Mouse (Mus musculus) left cerebral cortex, adult 8-10 months (tissue): ENCODE data around the gene Wdfy2. TPM values are rescaled to one million over a fixed set of nuclear protein-coding genes. Genes with fewer than 3 reads are reported as not detected.
"Not testable (repeated sequence)": the region's sequence is repeated elsewhere in the genome, so short reads cannot be mapped to it uniquely, and the experiment has no call there.

Experiments
- DNase-seq, 2 experiments: peaks; one replicate each; pipeline ENCODE4 v3.0.0; 2022; ENCODE audit warnings: low spot score in 2 of 2
- total RNA-seq, 4 experiments: library from RNA; stranded (reverse); gene quantifications; 2 replicates each; pipeline ENCODE4 v1.2.4; 2022

The Wdfy2 gene
- total RNA-seq, 4 experiments from 2014 or later = 11.9 to 13.6 (median 13.3) TPM

GRCm38 (mm10) chr14:62878634-62879430 is 41.4 kb downstream of the Wdfy2 start:
- no peak for DNase-seq

DNA sequence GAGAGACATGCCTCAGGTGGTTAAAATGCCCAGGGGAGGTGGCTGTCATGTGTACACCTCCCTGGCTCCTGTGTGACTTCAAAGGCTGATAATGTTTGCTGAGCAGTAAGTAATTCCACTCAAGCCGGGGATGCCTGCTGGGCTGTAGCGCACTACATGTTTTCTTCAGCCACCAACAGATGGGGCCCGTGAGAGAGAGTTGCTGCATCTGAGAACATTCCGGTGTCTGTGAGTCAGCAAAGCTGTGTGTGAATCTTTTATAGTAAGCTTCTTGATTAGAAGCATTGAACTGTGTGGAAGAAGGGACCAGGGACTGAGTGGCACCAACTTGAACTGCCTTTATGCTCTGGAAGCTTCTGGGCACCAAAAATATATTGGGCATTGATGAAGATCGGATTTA is 42.0 kb downstream of the Wdfy2 start:
- DNase-seq = peak; percentile 55 to 78

DNA sequence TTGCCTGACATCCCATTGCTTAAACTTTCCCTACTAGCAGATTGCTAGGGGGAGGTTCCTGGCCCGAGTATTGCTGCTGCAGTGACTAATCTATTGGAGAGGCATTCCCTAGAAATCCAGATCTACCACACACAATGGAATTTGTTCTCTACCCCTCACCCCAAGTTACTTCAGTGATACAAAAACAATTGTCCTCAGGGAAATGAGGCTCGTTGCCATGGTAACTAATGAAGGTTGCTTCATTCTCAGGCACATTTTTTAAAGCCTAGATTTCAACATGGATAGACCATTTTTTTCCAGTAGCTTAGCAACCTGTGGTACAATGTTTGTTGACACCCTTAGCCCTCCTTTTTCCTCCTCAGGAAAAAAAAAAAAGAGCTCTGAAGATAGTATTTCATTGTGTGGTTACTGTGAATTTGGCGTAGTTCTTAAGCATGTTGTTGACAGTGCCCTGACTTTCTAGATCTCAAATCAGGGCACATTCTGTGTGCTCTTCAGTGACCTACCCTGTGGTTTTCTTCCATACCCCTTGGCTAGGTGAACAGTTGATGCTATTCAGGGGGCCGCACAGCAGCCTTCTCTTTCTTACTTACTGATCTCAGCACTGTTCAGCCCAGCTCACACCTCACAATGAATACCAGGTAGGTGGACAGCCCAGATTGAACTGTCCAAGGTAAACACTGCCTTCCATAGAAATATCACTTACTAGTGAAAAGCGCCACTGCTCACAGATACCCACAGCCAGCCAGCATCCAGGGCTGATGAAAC is 42.8 kb downstream of the Wdfy2 start:
- DNase-seq = peak in 1 of 2 experiments; percentile 79

DNA sequence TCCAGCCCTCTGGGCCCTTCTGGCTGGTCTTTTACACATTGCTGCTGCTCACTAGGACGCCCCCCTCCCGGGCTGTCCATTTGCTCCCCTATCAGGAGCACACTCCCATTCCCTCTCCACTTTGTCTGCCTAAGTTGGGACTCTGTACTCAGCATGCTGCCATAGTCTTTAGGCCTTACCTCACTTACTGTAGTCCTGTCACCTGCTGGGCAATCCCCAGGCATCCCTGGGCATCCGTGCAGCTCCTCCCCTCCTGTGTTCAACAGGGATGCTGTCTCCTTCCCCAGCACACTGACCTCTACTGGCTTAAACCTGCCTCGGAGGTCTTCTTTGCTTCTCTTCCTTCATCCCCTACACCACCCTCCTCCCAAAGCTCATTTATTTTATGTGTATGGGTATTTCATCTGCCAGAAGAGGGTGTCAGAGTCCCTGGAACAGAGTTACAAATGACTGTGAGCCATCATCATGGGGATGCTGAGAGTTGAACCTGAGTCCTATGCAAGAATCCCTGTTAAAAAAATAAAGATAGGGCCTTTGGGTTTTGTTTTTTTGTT is 44.7 kb downstream of the Wdfy2 start:
- no peak for DNase-seq

DNA sequence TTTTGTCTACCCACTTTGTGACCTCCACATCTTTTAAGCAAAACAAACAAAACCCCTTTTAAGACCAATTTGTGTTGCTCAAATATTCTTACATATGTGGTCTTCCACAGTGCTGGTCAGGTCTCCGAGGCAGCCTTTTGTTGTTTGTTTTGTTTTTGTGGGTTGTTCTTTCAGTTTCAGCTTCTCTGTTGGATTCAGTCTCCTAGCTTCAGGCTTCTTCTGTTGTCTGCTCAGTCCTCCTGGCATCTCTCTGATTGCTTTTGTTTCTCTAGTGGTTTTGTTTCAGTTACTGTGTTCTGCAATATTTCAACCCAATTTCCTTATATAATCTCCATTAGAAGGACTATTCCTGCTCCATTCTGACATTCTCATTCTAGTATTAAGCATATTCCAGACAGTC is 46.1 kb downstream of the Wdfy2 start:
- DNase-seq = no peak

DNA sequence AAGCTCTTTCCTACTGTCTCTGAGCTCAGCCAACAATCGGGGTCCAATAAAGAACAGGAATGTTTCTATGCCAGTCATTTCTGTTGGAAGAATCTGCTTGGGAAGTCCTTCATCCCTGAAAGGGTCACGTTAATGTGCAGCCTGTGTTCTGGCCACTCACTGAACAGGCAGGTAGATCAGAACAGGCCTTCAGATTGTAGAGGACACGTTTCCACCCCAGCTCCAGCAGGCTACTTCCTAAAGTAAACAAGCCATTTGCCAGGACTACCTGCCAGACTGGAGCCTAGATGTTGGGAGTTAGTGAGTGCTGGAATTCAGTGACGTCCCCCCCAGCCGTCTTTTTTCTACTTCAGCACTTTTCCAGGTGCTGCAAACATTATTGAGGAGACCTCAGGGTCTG is 46.7 kb downstream of the Wdfy2 start:
- DNase-seq = no peak

DNA sequence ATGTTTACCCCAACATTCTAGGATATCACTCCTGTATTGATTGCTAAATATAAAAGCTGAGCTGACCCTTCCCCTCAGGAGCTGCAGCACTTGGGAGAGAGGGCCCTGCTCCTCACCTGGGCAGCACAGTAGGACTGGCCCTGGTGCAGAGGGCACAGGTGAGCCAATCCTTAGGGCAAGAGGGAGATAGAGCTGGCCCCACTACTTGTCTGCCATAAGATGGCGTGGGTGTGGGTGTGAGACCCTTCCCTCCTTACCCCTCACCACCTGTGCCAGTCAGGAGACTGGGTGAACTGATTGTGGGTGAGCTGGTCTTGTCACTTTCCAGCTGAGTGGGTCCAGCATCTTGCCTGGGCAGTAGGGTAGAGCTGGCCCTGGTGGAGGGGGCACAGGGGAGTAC is 47.2 kb downstream of the Wdfy2 start:
- DNase-seq = no peak

- no peak for DNase-seq
Observed at GRCm38 (mm10) chr14:62885146-62885545, 47.7 kb downstream of the Wdfy2 start.

DNA sequence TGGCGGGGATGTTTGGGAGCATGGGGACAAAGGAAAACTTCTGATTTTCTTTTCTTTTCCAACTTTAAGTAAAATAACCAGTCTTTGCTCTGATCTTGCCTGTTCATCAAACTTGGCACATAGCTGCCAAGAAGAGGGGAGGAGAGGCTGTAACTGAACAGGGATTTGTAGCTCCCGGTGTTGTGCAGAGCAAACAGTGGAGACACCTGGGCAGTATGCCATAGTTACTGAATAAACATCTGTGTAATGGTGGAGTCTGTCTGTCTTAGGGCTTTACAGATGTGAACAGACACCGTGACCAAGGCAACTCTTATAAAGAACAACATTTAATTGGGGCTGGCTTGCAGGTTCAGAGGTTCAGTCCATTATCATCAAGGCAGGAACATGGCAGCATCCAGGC is 53.9 kb downstream of the Wdfy2 start:
- no peak for DNase-seq

- peak; percentile 59 to 88 for DNase-seq
Observed at GRCm38 (mm10) chr14:62892771-62893641, 55.5 kb downstream of the Wdfy2 start.

GRCm38 (mm10) chr14:62893642-62894180 is 56.2 kb downstream of the Wdfy2 start:
- not testable (repeated sequence) for DNase-seq

DNA sequence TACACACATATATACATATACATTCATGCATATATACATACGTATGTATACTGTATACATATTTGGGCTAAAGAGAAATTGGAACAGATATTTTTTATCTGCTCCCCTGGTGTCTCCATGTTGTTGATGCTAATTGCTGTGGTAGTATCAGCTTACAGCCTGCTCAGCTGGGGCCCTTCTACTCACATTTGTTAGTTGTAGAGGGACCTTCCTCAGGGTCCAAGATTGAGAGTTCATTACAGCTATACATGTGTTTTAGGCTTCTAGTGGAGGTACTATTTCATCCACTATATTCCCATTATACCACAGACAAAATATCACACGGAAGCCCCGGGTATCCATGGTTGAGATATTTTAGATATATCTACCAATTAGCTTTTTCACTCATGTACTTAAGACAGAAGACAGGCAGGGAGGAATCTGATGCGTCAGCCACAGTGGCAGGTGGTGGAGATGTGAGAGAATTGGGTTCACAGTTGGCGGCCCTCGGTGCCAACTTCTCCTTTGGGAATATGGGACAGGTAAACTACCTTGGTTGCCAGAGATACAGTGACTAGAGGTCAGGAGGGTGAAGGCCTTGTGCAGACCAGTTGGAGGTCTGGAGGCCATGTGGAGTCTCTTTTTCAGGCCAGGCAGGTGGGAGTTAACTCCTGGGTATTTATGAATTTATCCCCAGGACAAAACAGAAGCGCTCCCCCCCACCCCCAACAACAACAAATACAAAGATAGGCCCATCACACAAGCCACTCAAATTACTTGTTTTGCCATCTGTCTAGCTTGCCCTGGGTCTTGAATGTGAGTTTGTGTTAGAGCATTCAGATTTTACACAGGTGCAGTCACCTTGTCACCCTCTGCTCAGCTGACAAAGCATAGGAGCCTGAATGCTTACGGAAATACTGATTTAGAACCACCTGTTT is 57.7 kb downstream of the Wdfy2 start:
- DNase-seq = no peak

GRCm38 (mm10) chr14:62898061-62898460 is 60.6 kb downstream of the Wdfy2 start:
- no peak for DNase-seq

DNA sequence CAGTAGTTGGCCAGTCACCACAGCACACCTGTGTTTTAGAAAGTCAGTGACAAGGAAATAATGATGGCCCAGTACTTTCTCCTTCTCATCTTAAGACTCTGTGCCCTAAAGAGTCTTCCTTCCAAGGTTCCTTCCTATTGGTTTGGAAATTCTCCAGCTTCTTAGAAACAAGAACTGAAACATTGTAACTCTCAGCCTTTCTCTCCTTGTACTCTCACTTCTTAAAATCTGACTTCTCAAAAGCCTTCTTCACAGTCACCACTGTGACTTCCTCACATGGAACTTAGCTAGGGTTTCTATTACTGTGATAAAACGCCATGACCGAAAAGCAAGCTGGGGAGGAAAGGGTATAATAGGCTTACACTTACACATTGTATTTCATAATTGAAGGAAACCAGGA is 70.4 kb downstream of the Wdfy2 start:
- no peak for DNase-seq

- no peak for DNase-seq
Observed at GRCm38 (mm10) chr14:62908550-62908949, 71.1 kb downstream of the Wdfy2 start.

DNA sequence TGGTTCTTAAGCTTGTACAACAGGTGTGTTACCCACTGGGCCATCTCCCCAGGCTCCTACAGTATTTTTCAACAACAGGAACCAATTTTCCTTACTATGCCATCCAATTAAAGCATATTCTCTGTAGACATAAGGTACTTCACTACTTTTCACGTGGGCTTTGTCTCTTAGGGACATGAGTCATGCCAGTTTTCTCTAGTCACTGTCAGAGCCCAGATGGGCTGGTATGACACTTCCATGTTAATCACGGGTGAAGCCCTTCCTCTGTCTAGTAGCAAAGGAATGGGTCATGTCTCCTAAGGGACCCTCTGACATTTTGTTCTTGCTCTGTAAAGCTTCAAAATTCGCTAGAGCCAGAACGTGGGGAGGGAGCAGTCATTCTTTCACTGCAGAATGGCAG is 73.4 kb downstream of the Wdfy2 start:
- no peak for DNase-seq

DNA sequence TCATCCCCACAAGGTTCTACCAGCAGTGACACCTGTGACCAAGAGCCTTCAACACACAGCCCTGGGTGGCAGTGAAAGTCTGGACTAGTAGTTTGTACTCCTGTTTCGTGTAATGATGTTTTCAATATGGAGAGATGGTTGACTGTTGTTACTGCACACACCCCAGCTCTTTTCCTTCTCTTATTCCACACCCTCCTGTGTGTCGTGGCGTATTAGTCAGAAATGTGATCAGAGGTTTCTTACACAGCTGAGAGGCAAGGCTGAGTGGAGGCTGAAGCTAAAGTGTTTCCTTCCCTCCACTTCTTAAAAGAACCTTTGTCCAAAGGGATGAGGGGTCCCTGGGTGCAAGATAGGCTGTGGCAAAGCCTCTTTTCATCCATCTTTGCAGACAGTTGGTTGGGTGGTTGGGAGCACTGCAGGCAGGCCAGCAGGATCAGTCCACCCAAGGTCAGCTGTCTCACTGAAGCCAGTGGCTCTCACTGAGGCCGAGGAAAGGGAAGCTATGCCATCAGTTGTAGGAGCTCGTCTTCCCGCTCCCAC is 77.7 kb downstream of the Wdfy2 start:
- no peak for DNase-seq

- no peak for DNase-seq
Observed at GRCm38 (mm10) chr14:62916488-62917034, 79.1 kb downstream of the Wdfy2 start.

- no peak for DNase-seq
Observed at GRCm38 (mm10) chr14:62921401-62921800, 83.9 kb downstream of the Wdfy2 start.
